In the genomic region with DNA sequence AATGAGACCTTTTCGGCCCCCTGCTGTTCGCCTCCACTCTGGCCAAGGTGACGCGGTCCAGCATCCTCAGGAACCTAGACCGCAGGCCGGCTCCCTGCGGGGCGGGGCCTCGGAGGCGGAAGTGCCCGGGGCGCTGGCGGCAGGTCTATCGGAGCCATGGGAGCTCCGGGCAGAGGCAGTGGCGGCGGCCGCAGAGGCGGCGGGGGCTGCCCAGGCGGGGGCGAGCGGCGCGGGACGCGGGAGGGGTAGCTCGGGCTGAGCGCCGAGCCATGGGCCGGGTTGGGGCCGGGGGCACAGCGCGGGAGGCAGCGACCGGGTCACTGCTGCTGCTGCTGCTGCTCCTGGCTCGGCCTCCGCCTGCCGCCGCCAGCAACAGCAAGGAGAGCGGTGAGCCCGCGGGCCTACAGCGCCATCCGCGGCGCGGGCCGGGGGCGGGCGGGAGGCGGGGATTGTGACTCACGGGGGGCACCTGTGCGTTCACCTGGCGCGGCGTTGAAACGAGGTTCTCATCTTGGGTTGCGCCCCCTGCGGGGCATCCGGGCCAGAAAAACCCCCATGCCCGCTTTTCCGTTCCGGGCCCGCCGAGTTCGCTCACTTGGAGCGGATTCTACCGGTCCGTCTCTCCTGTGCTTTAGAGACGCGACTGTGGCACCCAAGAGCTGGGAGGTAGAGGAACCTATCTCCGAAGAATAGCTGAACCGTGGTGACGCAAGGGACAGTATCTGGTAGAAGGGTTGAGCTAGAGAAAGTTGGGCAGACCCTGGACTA, we compare ENCODE assay signal across 8 mouse cellular contexts. TPM values are rescaled to one million over a fixed set of nuclear protein-coding genes. Genes with fewer than 3 reads are reported as not detected.
DNase-seq lines count a peak whose midpoint lies in the region; ATAC-seq and TF ChIP-seq lines count a peak whose summit lies in the region.

A gene (plus strand): TSS at position 119 of the 768 bp plus-strand sequence.

- H3K27ac ChIP-seq in embryonic facial prominence, embryonic 12.5 days = no peak within 1 kb of the TSS
- H3K27ac ChIP-seq in heart, embryonic 13.5 days (replicated peaks) = no peak within 1 kb of the TSS
- H3K27ac ChIP-seq in kidney, postnatal 0 days = peak within 1 kb of the TSS; percentile 79
- no peak within 1 kb of the TSS for H3K27ac ChIP-seq in liver, embryonic 14.5 days
- peak within 1 kb of the TSS; percentile 29; the same call in 1 of the 2 replicates for H3K27ac ChIP-seq in stomach, embryonic 16.5 days (ENCODE audit: low read length)

- under 1% methylated on average over 64 of the region's 75 CpGs for WGBS in embryonic facial prominence, embryonic 12.5 days
- WGBS in heart, embryonic 13.5 days = under 1% methylated on average over 61 of the region's 75 CpGs
- under 1% methylated on average over 74 of the region's 75 CpGs for WGBS in kidney, postnatal 0 days
- WGBS in liver, embryonic 14.5 days (ENCODE audit: insufficient replicate concordance) = under 1% methylated on average over 64 of the region's 75 CpGs
- WGBS in stomach, embryonic 16.5 days = under 1% methylated on average over 75 of the region's 75 CpGs

- no peaks in the 10 kb centered on the region for H3K36me3 ChIP-seq in embryonic facial prominence, embryonic 12.5 days
- no peaks in the 10 kb centered on the region for H3K36me3 ChIP-seq in heart, embryonic 13.5 days
- no peaks in the 10 kb centered on the region for H3K36me3 ChIP-seq in kidney, postnatal 0 days (ENCODE audit: insufficient read depth, low read length)
- H3K36me3 ChIP-seq in liver, embryonic 14.5 days (replicated peaks; ENCODE audit: control insufficient read depth, insufficient read depth, low read depth) = no peaks in the 10 kb centered on the region
- no peaks in the 10 kb centered on the region for H3K36me3 ChIP-seq in stomach, embryonic 16.5 days (ENCODE audit: control insufficient read depth, insufficient read depth, low read length)

- H3K9me3 ChIP-seq in embryonic facial prominence, embryonic 12.5 days = no peaks in the 10 kb centered on the region
- no peaks in the 10 kb centered on the region for H3K9me3 ChIP-seq in heart, embryonic 13.5 days
- no peaks in the 10 kb centered on the region for H3K9me3 ChIP-seq in kidney, postnatal 0 days (replicated peaks; ENCODE audit: low read length)
- H3K9me3 ChIP-seq in liver, embryonic 14.5 days (ENCODE audit: control insufficient read depth, low read length) = no peaks in the 10 kb centered on the region
- no peaks in the 10 kb centered on the region for H3K9me3 ChIP-seq in stomach, embryonic 16.5 days (replicated peaks; ENCODE audit: control insufficient read depth, low read length)

- peak within 1 kb of the TSS; percentile 96 for H3K4me2 ChIP-seq in embryonic facial prominence, embryonic 12.5 days (replicated peaks)
- H3K4me2 ChIP-seq in heart, embryonic 13.5 days = peak within 1 kb of the TSS; percentile 98
- peak within 1 kb of the TSS; percentile 97 for H3K4me2 ChIP-seq in kidney, postnatal 0 days (ENCODE audit: low read length)
- H3K4me2 ChIP-seq in liver, embryonic 14.5 days (ENCODE audit: low read depth) = peak within 1 kb of the TSS; percentile 82
- H3K4me2 ChIP-seq in stomach, embryonic 16.5 days (ENCODE audit: low read depth, low read length) = peak within 1 kb of the TSS; percentile 93

- H3K9ac ChIP-seq in embryonic facial prominence, embryonic 12.5 days = peak within 1 kb of the TSS; percentile 63
- H3K9ac ChIP-seq in heart, embryonic 13.5 days = peak within 1 kb of the TSS; percentile 84
- peak within 1 kb of the TSS; percentile 74 for H3K9ac ChIP-seq in kidney, postnatal 0 days (ENCODE audit: low read depth, low read length)
- H3K9ac ChIP-seq in liver, embryonic 14.5 days (replicated peaks) = peak within 1 kb of the TSS; percentile 35
- H3K9ac ChIP-seq in stomach, embryonic 16.5 days (ENCODE audit: low read length) = peak within 1 kb of the TSS; percentile 74

- peak; percentile 68 for DNase-seq in 416B (ENCODE audit: low read depth)
- peak; percentile 51 for DNase-seq in adrenal gland, adult 8-10 months
- peak; percentile 44 for DNase-seq in kidney, postnatal 0 days (ENCODE audit: low spot score)
- DNase-seq in liver, embryonic 14.5 days (ENCODE audit: low read depth in 3 of 3, low spot score in 3 of 3) = peak in 1 of 3 experiments; percentile 25
- DNase-seq in natural killer cell, adult 2 months (ENCODE audit: low spot score in 2 of 2) = peak; percentile 46 to 75

- 0 out of 2 replicates have a peak, but pooled peaks have one; percentile 28 for ATAC-seq in embryonic facial prominence, embryonic 12.5 days (ENCODE audit: insufficient number of reproducible peaks, insufficient read depth, low FRiP score, low TSS enrichment)
- no peak for ATAC-seq in heart, embryonic 13.5 days (ENCODE audit: extremely low read depth, insufficient number of reproducible peaks, low FRiP score, low TSS enrichment)
- ATAC-seq in kidney, postnatal 0 days (replicated peaks; ENCODE audit: low FRiP score, low read depth) = peak; percentile 74
- ATAC-seq in liver, embryonic 14.5 days (ENCODE audit: insufficient read depth) = peak; percentile 70
- ATAC-seq in stomach, embryonic 16.5 days (ENCODE audit: insufficient read depth, low FRiP score) = peak; percentile 82

- peak; percentile 46 for TF ChIP-seq CTCF in kidney, postnatal 0 days (IDR thresholded peaks at IDR 0.05; ENCODE audit: low read depth)
- peak; percentile 34 for TF ChIP-seq CTCF in liver, embryonic 14.5 days (IDR thresholded peaks at IDR 0.05; ENCODE audit: low read depth)

- H3K4me1 ChIP-seq in embryonic facial prominence, embryonic 12.5 days = peaks cover 13% of the 10 kb centered on the region; the same call in 1 of the 2 replicates
- peaks cover 13% of the 10 kb centered on the region for H3K4me1 ChIP-seq in heart, embryonic 13.5 days
- peaks cover 9% of the 10 kb centered on the region; the same call in 1 of the 2 replicates for H3K4me1 ChIP-seq in kidney, postnatal 0 days (replicated peaks; ENCODE audit: insufficient read depth, low read length)
- H3K4me1 ChIP-seq in liver, embryonic 14.5 days (replicated peaks; ENCODE audit: control insufficient read depth in 2 of 2, insufficient read depth in 2 of 2, low read length in 1 of 2) = peaks cover 2 to 10% of the 10 kb centered on the region in 2 experiments
- H3K4me1 ChIP-seq in stomach, embryonic 16.5 days (ENCODE audit: control insufficient read depth, insufficient read depth, low read length) = peaks cover 10% of the 10 kb centered on the region; the same call in 1 of the 2 replicates

- peaks cover 89% of the 10 kb centered on the region for H3K27me3 ChIP-seq in embryonic facial prominence, embryonic 12.5 days
- H3K27me3 ChIP-seq in heart, embryonic 13.5 days (replicated peaks) = peaks cover 94% of the 10 kb centered on the region
- peaks cover 15% of the 10 kb centered on the region; the same call in 1 of the 2 replicates for H3K27me3 ChIP-seq in kidney, postnatal 0 days (ENCODE audit: insufficient read depth, low read length)
- peaks cover 53% of the 10 kb centered on the region for H3K27me3 ChIP-seq in liver, embryonic 14.5 days (ENCODE audit: control insufficient read depth, insufficient read depth, low read length)
- H3K27me3 ChIP-seq in stomach, embryonic 16.5 days (ENCODE audit: control insufficient read depth, insufficient read depth, low read length) = peaks cover 54% of the 10 kb centered on the region

- TF ChIP-seq EP300 in liver, embryonic 14.5 days (IDR thresholded peaks at IDR 0.05; ENCODE audit: low read depth) = no peak

- H3K4me3 ChIP-seq in embryonic facial prominence, embryonic 12.5 days = peak within 1 kb of the TSS; percentile 55
- H3K4me3 ChIP-seq in heart, embryonic 13.5 days = peak within 1 kb of the TSS; percentile 79
- H3K4me3 ChIP-seq in kidney, postnatal 0 days (replicated peaks; ENCODE audit: low read depth, low read length) = peak within 1 kb of the TSS; percentile 66
- H3K4me3 ChIP-seq in liver, embryonic 14.5 days (ENCODE audit: insufficient read depth in 1 of 2, low read depth in 2 of 2, low read length in 2 of 2) = peak within 1 kb of the TSS; percentile 56 to 65
- H3K4me3 ChIP-seq in stomach, embryonic 16.5 days (replicated peaks; ENCODE audit: low read length) = peak within 1 kb of the TSS; percentile 62

RNA-seq across cellular contexts. Expression of the gene that starts here (rescaled TPM):
- 10 to 100 TPM in 3 of 4 experiments, 1 to 10 TPM in 1; 7.8 to 14.9 (median 12.0) TPM for total RNA-seq in adrenal gland, adult 8-10 months (2022)
- 0.99 and 1.3 TPM in 2 replicates for polyA plus RNA-seq in embryonic facial prominence, embryonic 12.5 days (2016; fragmentation: Nextera tagmentation; extraction: Ambion mirVana)
- 0.80 and 0.94 TPM in 2 replicates for polyA plus RNA-seq in heart, embryonic 13.5 days (2015; fragmentation: Nextera tagmentation; extraction: Ambion mirVana)
- 13.0 and 14.0 TPM in 2 replicates for polyA plus RNA-seq in kidney, postnatal 0 days (2015; fragmentation: Nextera tagmentation; extraction: Ambion mirVana)
- 2.8 and 3.6 TPM in 2 replicates for polyA plus RNA-seq in liver, embryonic 14.5 days (2012; rRNA removed)
- 0.88 and 1.1 TPM in 2 replicates for polyA plus RNA-seq in liver, embryonic 14.5 days (2014; fragmentation: Nextera tagmentation; extraction: Ambion mirVana)
- polyA plus RNA-seq in stomach, embryonic 16.5 days (2015; fragmentation: Nextera tagmentation; extraction: Ambion mirVana) = 5.7 and 6.9 TPM in 2 replicates

Comparison
In these comparisons a context has a peak if more than half of its experiments do, and no peak if none do; other contexts are left out.
1. H3K27ac ChIP-seq: peak in kidney, postnatal 0 days (single experiment) and stomach, embryonic 16.5 days (single experiment); none in embryonic facial prominence, embryonic 12.5 days (single experiment), heart, embryonic 13.5 days (single experiment) and liver, embryonic 14.5 days (single experiment).
2. Peak in every context shown above with its lines, with median percentiles within 50 percentile points of each other: H3K4me2 ChIP-seq, H3K4me3 ChIP-seq and H3K9ac ChIP-seq.